In the genomic region with DNA sequence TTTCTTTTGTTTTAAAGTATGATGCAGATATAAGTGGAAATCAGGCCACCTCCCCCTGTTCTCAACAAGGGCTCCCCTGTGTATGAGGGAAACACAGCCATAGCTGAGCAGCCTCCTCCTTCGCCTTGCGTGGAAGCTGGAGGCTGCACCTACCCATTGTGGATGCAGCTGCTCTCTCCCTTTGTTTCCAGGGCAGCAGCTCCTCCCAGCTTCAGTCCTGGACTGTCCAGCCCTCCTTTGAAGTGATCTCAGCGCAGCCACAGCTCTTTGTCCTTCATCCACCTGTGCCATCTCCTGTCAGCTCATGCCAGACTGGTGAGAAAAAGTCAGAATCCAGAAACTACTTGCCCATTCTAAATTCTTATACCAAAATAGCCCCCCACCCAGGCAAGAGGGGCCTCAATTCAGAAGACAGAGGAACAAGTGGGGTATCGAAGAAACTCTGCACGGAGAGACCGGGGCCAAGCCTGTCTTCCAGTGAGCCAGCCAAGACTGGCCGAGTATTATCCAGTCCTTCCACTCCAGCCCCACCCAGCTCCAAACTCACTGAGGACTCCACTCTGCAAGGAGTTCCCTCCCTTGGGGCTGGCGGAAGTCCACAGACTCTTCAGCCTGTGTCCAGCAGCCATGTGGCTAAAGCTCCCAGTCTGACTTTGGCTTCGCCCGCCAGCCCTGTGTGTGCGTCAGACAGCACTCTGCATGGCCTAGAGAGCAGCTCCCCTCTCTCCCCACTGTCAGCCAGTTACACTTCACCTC, we compare ENCODE assay signal across 13 mouse cellular contexts. TPM values are rescaled to one million over a fixed set of nuclear protein-coding genes. Genes with fewer than 3 reads are reported as not detected.
DNase-seq lines count a peak whose midpoint lies in the region; ATAC-seq lines count a peak whose summit lies in the region.
"Had no signal": no experiment of that assay in that cellular context is flagged by ENCODE, and none has a peak within 500 bp of the region (broad histone marks: within the 10 kb centered on the region; RNA-seq: fewer than 3 reads in every experiment).

No protein-coding gene starts in this region.

- H3K36me3 ChIP-seq in stomach, embryonic 14.5 days (ENCODE audit: control insufficient read depth, insufficient read depth, low read length) = peaks cover 47% of the 10 kb centered on the region

- no peak overlapping the region for H3K4me3 ChIP-seq in stomach, embryonic 14.5 days (ENCODE audit: low read depth, low read length)
- H3K4me3 ChIP-seq: forebrain, embryonic 13.5 days; heart, embryonic 15.5 days; neural tube, embryonic 13.5 days had no signal

- intact Hi-C loops in left cerebral cortex, postnatal 4 days (cut with DNase I) = no loop called here
- intact Hi-C loops in left cerebral cortex, postnatal 10 days (cut with DNase I) = no loop called here
- intact Hi-C loops in heart, postnatal 10 days (cut with DNase I) = no loop called here

- peak; percentile 14; the same call in 1 of the 2 replicates for ATAC-seq in stomach, embryonic 14.5 days (ENCODE audit: insufficient number of reproducible peaks, insufficient read depth, low FRiP score, low read depth)
- ATAC-seq in activated CD4-positive, CD25-positive, alpha-beta regulatory T cell, adult 4 months = no peak
- ATAC-seq: forebrain, embryonic 13.5 days had no signal

- DNase-seq in left cerebral cortex, postnatal 4 days = peak; percentile 43
- DNase-seq in left cerebral cortex, postnatal 10 days (ENCODE audit: extremely low spot score in 1 of 2, low spot score in 2 of 2) = no peak
- DNase-seq in cerebellum, postnatal 25 days = peak; percentile 63 to 72
- peak; percentile 53 to 57 for DNase-seq in heart, postnatal 10 days
- no peak for DNase-seq in right cerebral cortex, adult 2 months (ENCODE audit: low spot score in 2 of 2)

- 82% methylated on average over 11 of the region's 11 CpGs for WGBS in stomach, embryonic 14.5 days

- no peaks in the 10 kb centered on the region for H3K9me3 ChIP-seq in stomach, embryonic 14.5 days (ENCODE audit: control insufficient read depth, low read depth, low read length)
- H3K9me3 ChIP-seq: forebrain, embryonic 13.5 days; G1E; heart, embryonic 15.5 days; neural tube, embryonic 13.5 days had no signal

- H3K4me2 ChIP-seq in stomach, embryonic 14.5 days (replicated peaks; ENCODE audit: low read depth, low read length) = no peak overlapping the region
- H3K4me2 ChIP-seq: forebrain, embryonic 13.5 days; heart, embryonic 15.5 days; neural tube, embryonic 13.5 days had no signal

- H3K9ac ChIP-seq in stomach, embryonic 14.5 days (replicated peaks; ENCODE audit: low read depth, low read length) = no peak overlapping the region
- H3K9ac ChIP-seq: forebrain, embryonic 13.5 days; heart, embryonic 15.5 days; neural tube, embryonic 13.5 days had no signal

- H3K27ac ChIP-seq in stomach, embryonic 14.5 days (ENCODE audit: low read length) = no peak overlapping the region
- H3K27ac ChIP-seq: forebrain, embryonic 13.5 days; heart, embryonic 15.5 days; kidney, postnatal 0 days; neural tube, embryonic 13.5 days had no signal

- H3K27me3 ChIP-seq in stomach, embryonic 14.5 days (ENCODE audit: control insufficient read depth, insufficient read depth, low read length) = no peaks in the 10 kb centered on the region
- H3K27me3 ChIP-seq: forebrain, embryonic 13.5 days; heart, embryonic 15.5 days; neural tube, embryonic 13.5 days had no signal

- H3K4me1 ChIP-seq in stomach, embryonic 14.5 days (ENCODE audit: control insufficient read depth, insufficient read depth, low read length) = no peaks in the 10 kb centered on the region
- H3K4me1 ChIP-seq: forebrain, embryonic 13.5 days; heart, embryonic 15.5 days; neural tube, embryonic 13.5 days had no signal

RNA-seq across cellular contexts. Expression of gene Cipc, which starts 14.9 kb away (rescaled TPM):
- 10 to 100 TPM; 56.9 to 60.6 TPM for total RNA-seq in left cerebral cortex, postnatal 4 days (2021)
- total RNA-seq in left cerebral cortex, postnatal 10 days (2021) = 10 to 100 TPM; 59.9 to 61.9 TPM
- 10 to 100 TPM; 36.5 to 45.1 TPM for total RNA-seq in heart, postnatal 10 days (2021)
- 20.9 and 22.3 TPM in 2 replicates for polyA plus RNA-seq in stomach, embryonic 14.5 days (2014; fragmentation: Nextera tagmentation; extraction: Ambion mirVana)
- polyA plus RNA-seq in activated CD4-positive, CD25-positive, alpha-beta regulatory T cell, adult 4 months (2017; shearing (Covaris generic)) = 10 to 100 TPM; 19.8 to 20.1 TPM

RNA-seq across cellular contexts. Expression of gene Zdhhc22, which starts 28.5 kb away (rescaled TPM):
- 10 to 100 TPM; 15.8 to 19.0 TPM for total RNA-seq in left cerebral cortex, postnatal 4 days (2021)
- 10 to 100 TPM; 45.0 to 47.8 TPM for total RNA-seq in left cerebral cortex, postnatal 10 days (2021)
- total RNA-seq in heart, postnatal 10 days (2021) = not detected
- 0.32 and 0.61 TPM in 2 replicates for polyA plus RNA-seq in stomach, embryonic 14.5 days (2014; fragmentation: Nextera tagmentation; extraction: Ambion mirVana)
- polyA plus RNA-seq in activated CD4-positive, CD25-positive, alpha-beta regulatory T cell, adult 4 months (2017; shearing (Covaris generic)) = under 1 TPM in 1 of 2 experiments, not detected in 1; 0.60 TPM
- polyA plus RNA-seq: G1E; heart, embryonic 15.5 days had no signal

RNA-seq across cellular contexts. Expression of gene Tmem63c, which starts 59.4 kb away (rescaled TPM):
- total RNA-seq in left cerebral cortex, postnatal 4 days (2021) = 10 to 100 TPM; 29.5 to 30.1 TPM
- total RNA-seq in left cerebral cortex, postnatal 10 days (2021) = 10 to 100 TPM; 41.9 to 46.4 TPM
- total RNA-seq in heart, postnatal 10 days (2021) = under 1 TPM; 0.17 to 0.25 TPM
- 0.77 and 1.3 TPM in 2 replicates for polyA plus RNA-seq in stomach, embryonic 14.5 days (2014; fragmentation: Nextera tagmentation; extraction: Ambion mirVana)
- under 1 TPM in 1 of 2 experiments, not detected in 1; 0.40 TPM for polyA plus RNA-seq in activated CD4-positive, CD25-positive, alpha-beta regulatory T cell, adult 4 months (2017; shearing (Covaris generic))
- total RNA-seq: G1E had no signal
- polyA plus RNA-seq: G1E; limb, embryonic 11.5 days had no signal

Comparison
In these comparisons a context has a peak if more than half of its experiments do, and no peak if none do; other contexts are left out.
1. DNase-seq: peak in left cerebral cortex, postnatal 4 days (single experiment), cerebellum, postnatal 25 days (2 of 2) and heart, postnatal 10 days (2 of 2); none in left cerebral cortex, postnatal 10 days (0 of 2) and right cerebral cortex, adult 2 months (0 of 2).
2. RNA of gene Zdhhc22, which starts 28.5 kb away (total RNA-seq): 45.0 to 47.8 TPM in left cerebral cortex, postnatal 10 days and 15.8 to 19.0 TPM in left cerebral cortex, postnatal 4 days; not detected in heart, postnatal 10 days; every median in the first group is over 10 times any median in the second.
3. RNA of gene Tmem63c, which starts 59.4 kb away (total RNA-seq): 41.9 to 46.4 TPM in left cerebral cortex, postnatal 10 days and 29.5 to 30.1 TPM in left cerebral cortex, postnatal 4 days; 0.17 to 0.25 TPM in heart, postnatal 10 days; every median in the first group is over 10 times any median in the second.